ENCODE assay signal across 8 mouse cellular contexts in the genomic region with DNA sequence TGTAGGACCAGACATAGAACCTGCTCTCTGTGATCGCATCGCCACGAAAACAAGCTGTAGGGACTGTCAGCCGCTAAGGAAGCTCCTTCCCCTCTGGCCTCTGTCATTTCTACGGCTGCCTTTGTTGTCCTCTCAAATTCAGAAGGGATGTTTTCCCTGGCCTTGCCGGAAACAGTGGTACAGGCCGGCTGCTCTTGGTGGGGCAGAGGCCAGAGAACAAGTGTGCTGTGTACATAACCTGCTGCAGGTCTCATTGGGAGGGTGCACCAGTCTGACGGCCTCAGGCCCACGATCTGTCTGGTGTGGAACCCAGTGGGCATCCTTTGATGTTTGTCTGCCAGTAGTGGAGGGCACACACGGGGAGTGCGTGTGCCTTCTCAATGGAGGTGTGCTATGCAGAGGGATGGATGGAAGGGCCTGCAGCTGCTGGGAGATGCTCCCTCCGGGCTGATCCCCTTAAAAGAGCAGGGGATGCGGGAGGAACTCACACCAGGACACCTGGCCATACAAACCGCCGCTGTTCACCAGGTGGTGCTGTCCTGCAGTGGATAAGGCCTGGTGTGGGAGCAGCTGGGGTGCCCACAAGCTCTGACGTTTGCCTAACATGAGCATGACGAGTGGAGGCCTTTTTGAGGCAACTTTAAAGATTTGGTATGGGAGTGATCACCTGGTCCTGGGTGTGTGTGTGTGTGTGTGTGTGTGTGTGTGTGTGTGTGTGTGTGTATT.
DNase-seq lines count a peak whose midpoint lies in the region; ATAC-seq and TF ChIP-seq lines count a peak whose summit lies in the region.
"Had no signal": no experiment of that assay in that cellular context is flagged by ENCODE, and none has a peak within 500 bp of the region (broad histone marks: within the 10 kb centered on the region; RNA-seq: fewer than 3 reads in every experiment).

No protein-coding gene starts in this region.

- H3K27ac ChIP-seq in layer of hippocampus, adult 2 months = peak overlapping the region; percentile 43; the same call in 1 of the 2 replicates
- H3K27ac ChIP-seq in forebrain, embryonic 13.5 days = 0 out of 2 replicates have a peak overlapping the region, but pooled peaks have one; percentile 14
- H3K27ac ChIP-seq in kidney, postnatal 0 days = peak overlapping the region; percentile 86
- H3K27ac ChIP-seq: neural tube, embryonic 13.5 days had no signal

- H3K9me3 ChIP-seq in forebrain, embryonic 13.5 days (replicated peaks) = no peaks in the 10 kb centered on the region
- H3K9me3 ChIP-seq in kidney, postnatal 0 days (replicated peaks; ENCODE audit: low read length) = no peaks in the 10 kb centered on the region
- H3K9me3 ChIP-seq: neural tube, embryonic 13.5 days had no signal

- H3K4me1 ChIP-seq in forebrain, embryonic 13.5 days = peaks cover 18% of the 10 kb centered on the region
- H3K4me1 ChIP-seq in kidney, postnatal 0 days (replicated peaks; ENCODE audit: insufficient read depth, low read length) = peaks cover 66% of the 10 kb centered on the region

- 46% methylated on average over 17 of the region's 17 CpGs for WGBS in forebrain, embryonic 13.5 days
- 29% methylated on average over 17 of the region's 17 CpGs for WGBS in kidney, postnatal 0 days

- no peaks in the 10 kb centered on the region for H3K36me3 ChIP-seq in forebrain, embryonic 13.5 days (ENCODE audit: poor library complexity, severe bottlenecking)
- H3K36me3 ChIP-seq in kidney, postnatal 0 days (ENCODE audit: insufficient read depth, low read length) = no peaks in the 10 kb centered on the region
- H3K36me3 ChIP-seq: neural tube, embryonic 13.5 days had no signal

- no peak for DNase-seq in layer of hippocampus, adult 2 months (ENCODE audit: low spot score in 2 of 2)
- DNase-seq in layer of hippocampus, adult 8-10 months (ENCODE audit: low spot score in 2 of 2) = no peak
- DNase-seq in kidney, postnatal 0 days (ENCODE audit: low spot score) = no peak
- DNase-seq in lung, postnatal 36 days = peak; percentile 53
- DNase-seq in cerebellum, postnatal 25 days = no peak

- H3K9ac ChIP-seq in forebrain, embryonic 13.5 days = peak overlapping the region; percentile 23; the same call in 1 of the 2 replicates
- no peak overlapping the region for H3K9ac ChIP-seq in kidney, postnatal 0 days (ENCODE audit: low read depth, low read length)
- H3K9ac ChIP-seq: neural tube, embryonic 13.5 days had no signal

- H3K27me3 ChIP-seq in forebrain, embryonic 13.5 days = no peaks in the 10 kb centered on the region
- no peaks in the 10 kb centered on the region for H3K27me3 ChIP-seq in kidney, postnatal 0 days (ENCODE audit: insufficient read depth, low read length)
- H3K27me3 ChIP-seq: neural tube, embryonic 13.5 days had no signal

- TF ChIP-seq CTCF in layer of hippocampus, adult 2 months (conservative IDR thresholded peaks at IDR 0.05) = no peak
- TF ChIP-seq CTCF in kidney, postnatal 0 days (IDR thresholded peaks at IDR 0.05; ENCODE audit: low read depth) = peak; percentile 50

- no peak overlapping the region for H3K4me3 ChIP-seq in layer of hippocampus, adult 2 months
- H3K4me3 ChIP-seq in forebrain, embryonic 13.5 days = no peak overlapping the region
- no peak overlapping the region for H3K4me3 ChIP-seq in kidney, postnatal 0 days (replicated peaks; ENCODE audit: low read depth, low read length)
- H3K4me3 ChIP-seq: neural tube, embryonic 13.5 days had no signal

- no peak overlapping the region for H3K4me2 ChIP-seq in forebrain, embryonic 13.5 days
- no peak overlapping the region for H3K4me2 ChIP-seq in kidney, postnatal 0 days (ENCODE audit: low read length)
- H3K4me2 ChIP-seq: neural tube, embryonic 13.5 days had no signal

- ATAC-seq in forebrain, embryonic 13.5 days = peak; percentile 39; the same call in 1 of the 2 replicates
- peak; percentile 25; the same call in 1 of the 2 replicates for ATAC-seq in kidney, postnatal 0 days (replicated peaks; ENCODE audit: low FRiP score, low read depth)
- no peak for ATAC-seq in erythroblast, adult 5-6 weeks (replicated peaks; ENCODE audit: low FRiP score, poor library complexity, severe bottlenecking)

Comparison
In these comparisons a context has a peak if more than half of its experiments do, and no peak if none do; other contexts are left out.
1. H3K27ac ChIP-seq: peak in every context shown above with its lines; median percentile 86 in kidney, postnatal 0 days; 43 in layer of hippocampus, adult 2 months; 14 in forebrain, embryonic 13.5 days.